ENCODE assay signal across 18 mouse cellular contexts in the genomic region with DNA sequence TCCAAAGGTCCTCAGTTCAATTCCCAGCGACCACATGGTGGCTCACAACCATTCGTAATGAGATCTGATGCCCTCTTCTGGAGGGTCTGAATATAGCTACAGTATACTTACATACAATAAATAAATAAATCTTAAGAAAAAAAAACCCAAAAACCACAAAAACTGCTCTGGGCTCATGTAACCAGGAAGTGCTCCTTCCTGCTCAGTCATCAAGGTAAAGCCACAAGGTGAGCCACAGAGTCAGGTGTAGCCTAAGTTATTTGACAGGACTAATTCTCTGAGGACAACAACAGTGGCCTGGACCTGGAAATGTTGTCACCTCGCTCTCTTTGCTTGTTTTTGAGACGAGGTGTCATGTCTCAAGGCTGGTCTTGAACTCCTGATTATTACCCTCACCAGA. TPM values are rescaled to one million over a fixed set of nuclear protein-coding genes. Genes with fewer than 3 reads are reported as not detected.
A peak's percentile ranks its signal among the peaks of the same experiment; 100 is the strongest.
DNase-seq lines count a peak whose midpoint lies in the region; ATAC-seq and TF ChIP-seq lines count a peak whose summit lies in the region.
"Had no signal": no experiment of that assay in that cellular context is flagged by ENCODE, and none has a peak within 500 bp of the region (broad histone marks: within the 10 kb centered on the region; RNA-seq: fewer than 3 reads in every experiment).

No protein-coding gene starts in this region.

- H3K36me3 ChIP-seq in forebrain, embryonic 16.5 days (ENCODE audit: control insufficient read depth, insufficient read depth): peaks cover 36% of the 10 kb centered on the region

- no peaks in the 10 kb centered on the region for H3K27me3 ChIP-seq in Patski
- no peaks in the 10 kb centered on the region for H3K27me3 ChIP-seq in forebrain, embryonic 16.5 days (replicated peaks; ENCODE audit: control insufficient read depth, insufficient read depth, low read length)
- H3K27me3 ChIP-seq: CH12.LX; embryonic facial prominence, embryonic 12.5 days; forebrain, embryonic 15.5 days; heart, embryonic 12.5 days; hindbrain, embryonic 15.5 days had no signal

- CTCF ChIA-PET in Patski (lab: Charles Lee): no interaction called here

- no peaks in the 10 kb centered on the region for H3K9me3 ChIP-seq in forebrain, embryonic 16.5 days (ENCODE audit: control insufficient read depth, low read length)
- H3K9me3 ChIP-seq: embryonic facial prominence, embryonic 12.5 days; forebrain, embryonic 15.5 days; heart, embryonic 12.5 days; hindbrain, embryonic 15.5 days had no signal

- no peak for ATAC-seq in Patski
- ATAC-seq in forebrain, embryonic 16.5 days: no peak
- ATAC-seq: forebrain, embryonic 15.5 days had no signal

- H3K9ac ChIP-seq in forebrain, embryonic 16.5 days (replicated peaks; ENCODE audit: low read depth, low read length): no peak overlapping the region
- H3K9ac ChIP-seq: embryonic facial prominence, embryonic 12.5 days; forebrain, embryonic 15.5 days; heart, embryonic 12.5 days; hindbrain, embryonic 15.5 days had no signal

- TF ChIP-seq CTCF in Patski (IDR thresholded peaks at IDR 0.05): peak; percentile 28

- H3K27ac ChIP-seq in forebrain, embryonic 16.5 days (ENCODE audit: low read length): no peak overlapping the region
- H3K27ac ChIP-seq: embryonic facial prominence, embryonic 12.5 days; forebrain, embryonic 15.5 days; hindbrain, embryonic 15.5 days had no signal

- H3K4me2 ChIP-seq in forebrain, embryonic 16.5 days (ENCODE audit: low read length): no peak overlapping the region
- H3K4me2 ChIP-seq: embryonic facial prominence, embryonic 12.5 days; forebrain, embryonic 15.5 days; heart, embryonic 12.5 days; hindbrain, embryonic 15.5 days had no signal

- POLR2A ChIA-PET in Patski (lab: Charles Lee): no interaction called here

- in situ Hi-C loops in Patski (cut with MboI; ENCODE audit: low pct_unique_long_range_greater_than_20kb): no loop called here

- peak; percentile 27 for DNase-seq in CD4-positive, CD25-positive, alpha-beta regulatory T cell, adult 2 months (ENCODE audit: low read depth, low spot score)
- DNase-seq in Patski (ENCODE audit: low read depth, low spot score): no peak
- peak; percentile 61 for DNase-seq in induced T-regulatory cell, adult 2 months (ENCODE audit: low read depth)
- DNase-seq in left cerebral cortex, adult 11 months (ENCODE audit: low spot score): no peak
- DNase-seq in cerebellum, postnatal 36 days: no peak
- DNase-seq: adrenal gland, postnatal 10 days; cerebellum, adult 11 months; cerebellum, adult 8-10 months; cerebellum, postnatal 14 days; gastrocnemius, postnatal 25 days; heart, postnatal 36 days; kidney, adult 11 months had no signal

- WGBS in forebrain, embryonic 16.5 days: 95% methylated on average over 4 of the region's 4 CpGs

- no peaks in the 10 kb centered on the region for H3K4me1 ChIP-seq in forebrain, embryonic 16.5 days (replicated peaks; ENCODE audit: control insufficient read depth, insufficient read depth, low read length)
- H3K4me1 ChIP-seq: embryonic facial prominence, embryonic 12.5 days; forebrain, embryonic 15.5 days; heart, embryonic 12.5 days; hindbrain, embryonic 15.5 days had no signal

- H3K4me3 ChIP-seq in forebrain, embryonic 16.5 days (replicated peaks; ENCODE audit: low read length): no peak overlapping the region
- H3K4me3 ChIP-seq: embryonic facial prominence, embryonic 12.5 days; forebrain, embryonic 15.5 days; heart, embryonic 12.5 days; hindbrain, embryonic 15.5 days had no signal

RNA-seq across cellular contexts. Expression of a gene that starts 13.7 kb away (rescaled TPM):
- polyA plus RNA-seq in Patski (2021): 14.7 TPM
- 10.1 and 11.1 TPM in 2 replicates for polyA plus RNA-seq in forebrain, embryonic 16.5 days (2015; fragmentation: Nextera tagmentation; extraction: Ambion mirVana)

RNA-seq across cellular contexts. Expression of a gene that starts 55.6 kb away (rescaled TPM):
- 64.5 TPM for polyA plus RNA-seq in Patski (2021)
- 10.2 and 11.0 TPM in 2 replicates for polyA plus RNA-seq in forebrain, embryonic 16.5 days (2015; fragmentation: Nextera tagmentation; extraction: Ambion mirVana)

Comparison
In these comparisons a context has a peak if more than half of its experiments do, and no peak if none do; other contexts are left out.
1. DNase-seq: peak in CD4-positive, CD25-positive, alpha-beta regulatory T cell, adult 2 months (single experiment) and induced T-regulatory cell, adult 2 months (single experiment); none in Patski (single experiment), left cerebral cortex, adult 11 months (single experiment) and cerebellum, postnatal 36 days (0 of 2).